Mouse (Mus musculus) liver, embryonic 14.5 days (tissue): ENCODE results near the gene 1700067K01Rik. TPM values are rescaled to one million over a fixed set of nuclear protein-coding genes. Genes with fewer than 3 reads are reported as not detected.
A peak's percentile ranks its signal among the peaks of the same experiment; 100 is the strongest.

Experiments used
- ATAC-seq: fragments of 200-750 bp; cut with Nextera tagmentation; 2 replicates; pipeline ENCODE4 v1.8.0; 2017; ENCODE audit warnings: moderate number of reproducible peaks, mild to moderate bottlenecking, moderate library complexity; ENCODE audit not compliant: insufficient read depth
- DNase-seq, 3 experiments: peaks; one replicate each; pipeline ENCODE4 v3.0.0-alpha.2; 2012 to 2013; ENCODE audit warnings: low read depth in 3 of 3, low spot score in 3 of 3
- H3K27ac ChIP-seq: fragments of 300-500 bp; sonication (generic); 2 replicates; pipeline ENCODE4 v1.5.1; 2014; ENCODE audit warnings: moderate library complexity, mild to moderate bottlenecking, control low read depth, inconsistent platforms
- H3K27me3 ChIP-seq: fragments of 300-500 bp; sonication (generic); 2 replicates; pipeline ENCODE4 v1.6.1; 2014; ENCODE audit warnings: mild to moderate bottlenecking, low read length, moderate library complexity; ENCODE audit not compliant: control insufficient read depth, insufficient read depth
- H3K36me3 ChIP-seq: fragments of 300-500 bp; sonication (generic); replicated peaks from 2 replicates; pipeline ENCODE4 v1.6.1; 2014; ENCODE audit warnings: low read depth; ENCODE audit not compliant: control insufficient read depth, insufficient read depth
- H3K4me1 ChIP-seq, 2 experiments: fragments of 200-500 bp in 1 of 2; fragments of 300-500 bp in 1 of 2; sonication (generic) in 1 of 2; replicated peaks; 2 replicates each; pipeline ENCODE4 v1.6.1; 2012 to 2014; ENCODE audit warnings: antibody characterized with exemption in 1 of 2, inconsistent platforms in 1 of 2, low read length in 1 of 2; ENCODE audit not compliant: control insufficient read depth in 2 of 2, insufficient read depth in 2 of 2
- H3K4me2 ChIP-seq: fragments of 300-500 bp; sonication (generic); 2 replicates; pipeline ENCODE4 v1.6.1; 2014; ENCODE audit warnings: low read depth, mild to moderate bottlenecking, control low read depth, moderate library complexity
- H3K4me3 ChIP-seq, 2 experiments: fragments of 200-500 bp in 1 of 2; fragments of 300-500 bp in 1 of 2; sonication (generic) in 1 of 2; 2 replicates each; pipeline ENCODE4 v1.5.1; 2012 to 2014; ENCODE audit warnings: low read depth in 2 of 2, low read length in 2 of 2, mild to moderate bottlenecking in 2 of 2, control low read depth in 1 of 2, inconsistent platforms in 1 of 2, moderate library complexity in 1 of 2; ENCODE audit not compliant: insufficient read depth in 1 of 2
- H3K9ac ChIP-seq: fragments of 300-500 bp; sonication (generic); replicated peaks from 2 replicates; pipeline ENCODE4 v1.6.1; 2014; ENCODE audit warnings: mild to moderate bottlenecking, control low read depth, moderate library complexity
- H3K9me3 ChIP-seq: fragments of 300-500 bp; sonication (generic); 2 replicates; pipeline ENCODE4 v1.6.1; 2016; ENCODE audit warnings: low read length, mixed read lengths; ENCODE audit not compliant: control insufficient read depth
- CTCF ChIP-seq: IDR thresholded peaks from 2 replicates; pipeline ENCODE4 v1.5.1; 2016; ENCODE audit warnings: antibody characterized with exemption, low read depth, control low read depth
- EP300 ChIP-seq: IDR thresholded peaks from 2 replicates; pipeline ENCODE4 v1.6.1; 2016; ENCODE audit warnings: antibody characterized with exemption, low read depth
- WGBS: fragments of 180-500 bp; shearing (Covaris S2); extraction: QIAGEN DNeasy Blood & Tissue Kit; methylation state at CpG from one replicate; pipeline ENCODE4 v1.1.7; 2014; ENCODE audit not compliant: insufficient replicate concordance; 5-methylcytosine and 5-hydroxymethylcytosine counted together
- polyA plus RNA-seq, 2 experiments: library from polyadenylated mRNA; depleted of rRNA in 1 of 2; stranded (reverse) in 1 of 2; unstranded in 1 of 2; fragments of >200 nt; fragmentation: Nextera tagmentation in 1 of 2; extraction: Ambion mirVana in 1 of 2; gene quantifications; 2 replicates each; pipeline versions ENCODE4 v1.2.1 to v1.2.3; 2012 to 2014

Gene 1700067K01Rik
- polyA plus RNA-seq (2012; rRNA removed), result 0.41 and 0.65 TPM in 2 replicates
- polyA plus RNA-seq (2014; fragmentation: Nextera tagmentation; extraction: Ambion mirVana), result 0.41 and 0.49 TPM in 2 replicates

GRCm38 (mm10) chr8:84001281-84002000 is at the start of gene 1700067K01Rik:
Gene 1700067K01Rik (plus strand): TSS chr8:84001502.
- H3K27ac ChIP-seq, result no peak within 1 kb of the TSS
- no peak for DNase-seq
- 85% methylated on average over 60 of the region's 61 CpGs for WGBS
- no peaks in the 10 kb centered on the region for H3K9me3 ChIP-seq
- no peak for ATAC-seq
- H3K4me2 ChIP-seq, result no peak within 1 kb of the TSS
- no peaks in the 10 kb centered on the region for H3K27me3 ChIP-seq
- H3K9ac ChIP-seq, result no peak within 1 kb of the TSS
- H3K4me1 ChIP-seq, result peaks cover 10 to 11% of the 10 kb centered on the region in 2 experiments
- peaks cover 25% of the 10 kb centered on the region for H3K36me3 ChIP-seq
- TF ChIP-seq CTCF, result no peak
- no peak for TF ChIP-seq EP300
- no peak within 1 kb of the TSS for H3K4me3 ChIP-seq

GRCm38 (mm10) chr8:83954749-83955105 is 46.6 kb upstream of the 1700067K01Rik start:
- WGBS, result 3% methylated on average over 14 of the region's 14 CpGs

GRCm38 (mm10) chr8:83955106-83955957 is 46.0 kb upstream of the 1700067K01Rik start, which contains the start of the genes Gm10644 and Asf1b:
Gene Gm10644 (minus strand): TSS chr8:83955205.
Gene Asf1b (plus strand): TSS chr8:83955507.
- H3K27ac ChIP-seq, result peak within 1 kb of the TSS; percentile 51
- peak; percentile 100 for DNase-seq

More at GRCm38 (mm10) chr8:83954749-83955105, 46.6 kb upstream of the 1700067K01Rik start:
- DNase-seq (no peak), ATAC-seq (no peak)
- Histone ChIP-seq H3K4me3 (peak overlapping the region; percentile 55 to 73), H3K9ac (peak overlapping the region; percentile 9; the same call in 1 of the 2 replicates), H3K27ac (no peak overlapping the region), H3K9me3 (no peaks in the 10 kb centered on the region), H3K4me2 (peak overlapping the region; percentile 98), H3K36me3 (peaks cover 5% of the 10 kb centered on the region), H3K4me1 (peaks cover 12% of the 10 kb centered on the region in 2 experiments), H3K27me3 (no peaks in the 10 kb centered on the region)
- TF ChIP-seq EP300 (no peak), CTCF (no peak)

GRCm38 (mm10) chr8:83955958-83956218 is 45.4 kb upstream of the 1700067K01Rik start:
- no peaks in the 10 kb centered on the region for H3K27me3 ChIP-seq
- WGBS, result under 1% methylated on average over 15 of the region's 15 CpGs
- peaks cover 5% of the 10 kb centered on the region for H3K36me3 ChIP-seq
- peak overlapping the region; percentile 83 for H3K9ac ChIP-seq
- TF ChIP-seq EP300 (no peak), CTCF (no peak)
- ATAC-seq (no peak), DNase-seq (no peak)
- peak overlapping the region; percentile 2; the same call in 1 of the 2 replicates for H3K27ac ChIP-seq
- H3K9me3 ChIP-seq, result no peaks in the 10 kb centered on the region
- peak overlapping the region; percentile 98 for H3K4me2 ChIP-seq
- H3K4me1 ChIP-seq, result peaks cover 12% of the 10 kb centered on the region in 2 experiments
- H3K4me3 ChIP-seq, result peak overlapping the region; percentile 77 to 79

More at GRCm38 (mm10) chr8:83955106-83955957, 46.0 kb upstream of the 1700067K01Rik start, which contains the start of the genes Gm10644 and Asf1b:
- ATAC-seq, result peak; percentile 98
- Histone ChIP-seq H3K4me2 (peak within 1 kb of the TSS; percentile 98), H3K9ac (peak within 1 kb of the TSS; percentile 83), H3K9me3 (no peaks in the 10 kb centered on the region), H3K4me1 (peaks cover 12% of the 10 kb centered on the region in 2 experiments), H3K4me3 (peak within 1 kb of the TSS; percentile 77 to 79), H3K27me3 (no peaks in the 10 kb centered on the region), H3K36me3 (peaks cover 5% of the 10 kb centered on the region)
- peak; percentile 97 for TF ChIP-seq CTCF
- TF ChIP-seq EP300, result no peak
- WGBS, result under 1% methylated on average over 75 of the region's 75 CpGs
